Mouse (Mus musculus): Measurements from ENCODE around the gene Krt222. TPM values are rescaled to one million over a fixed set of nuclear protein-coding genes. Genes with fewer than 3 reads are reported as not detected.

Krt222 gene
- polyA plus RNA-seq (2012; ENCODE audit: insufficient read depth, insufficient read length, missing spikeins), result not detected in 2 replicates

DNA sequence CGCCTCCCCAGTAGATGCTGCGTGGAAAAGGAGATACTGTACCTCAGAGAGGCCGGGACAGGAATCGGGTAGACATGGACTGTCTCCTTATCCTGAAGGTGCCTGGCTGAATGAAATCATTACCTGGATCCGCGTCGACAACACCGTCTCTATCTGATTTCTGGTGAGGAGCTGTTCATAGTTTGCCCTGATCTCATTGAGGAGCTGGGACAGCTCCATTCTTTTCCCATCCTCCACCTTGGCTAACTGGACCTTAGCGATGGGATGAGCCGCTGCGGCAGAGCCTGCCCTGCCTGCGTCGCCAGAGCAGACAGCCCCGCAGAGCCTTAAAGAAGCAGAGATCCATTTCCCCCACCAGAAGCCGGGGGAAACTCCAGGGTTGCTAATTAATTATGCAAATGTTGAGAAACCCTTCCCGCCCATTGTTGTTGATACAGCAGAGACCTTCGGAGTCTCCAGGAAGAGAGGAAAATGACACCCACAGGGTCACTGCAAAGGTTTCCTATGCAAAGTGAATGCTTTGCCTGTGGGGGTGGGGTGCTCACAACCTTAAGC lies at the start of gene Krt222:
Gene Krt222, minus strand, starts transcription at position 266 of the 555 bp plus-strand sequence.
- H3K4me3 ChIP-seq (ENCODE audit: insufficient read depth, low read length), result no peak within 1 kb of the TSS
- TF ChIP-seq CTCF (IDR thresholded peaks at IDR 0.05; ENCODE audit: low read depth, low read length), result no peak
- TF ChIP-seq POLR2A (IDR thresholded peaks at IDR 0.05; ENCODE audit: borderline replicate concordance, low read depth, low read length), result no peak
- no peaks in the 10 kb centered on the region for H3K4me1 ChIP-seq (ENCODE audit: control insufficient read depth, insufficient read depth, low read length)
- no peak within 1 kb of the TSS for H3K27ac ChIP-seq (ENCODE audit: insufficient read depth, low read depth, low read length)

DNA sequence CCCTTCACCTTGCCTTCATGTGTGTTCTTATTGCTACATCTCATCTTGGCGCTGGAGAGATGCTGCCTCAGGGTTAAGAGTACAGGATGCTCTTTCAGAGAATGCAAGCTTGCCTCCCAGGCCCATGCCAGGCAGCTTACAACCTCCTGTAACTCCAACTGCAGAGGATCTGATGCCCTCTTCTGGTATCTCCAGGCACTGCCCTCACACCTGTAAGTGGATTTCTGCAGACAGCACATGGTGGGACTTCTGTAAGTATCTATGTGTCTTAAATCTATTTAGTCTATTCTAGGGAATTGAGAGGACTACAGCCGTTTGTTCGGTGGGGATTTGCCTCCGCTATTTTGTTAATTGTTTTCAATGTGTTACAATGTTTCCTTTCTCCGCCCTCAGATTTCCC lies 49.0 kb upstream of the Krt222 start:
- H3K4me1 ChIP-seq (ENCODE audit: control insufficient read depth, insufficient read depth, low read length), result no peaks in the 10 kb centered on the region
- no peak overlapping the region for H3K27ac ChIP-seq (ENCODE audit: insufficient read depth, low read depth, low read length)
- no peak for TF ChIP-seq CTCF (IDR thresholded peaks at IDR 0.05; ENCODE audit: low read depth, low read length)
- no peak for TF ChIP-seq POLR2A (IDR thresholded peaks at IDR 0.05; ENCODE audit: borderline replicate concordance, low read depth, low read length)
- no peak overlapping the region for H3K4me3 ChIP-seq (ENCODE audit: insufficient read depth, low read length)

DNA sequence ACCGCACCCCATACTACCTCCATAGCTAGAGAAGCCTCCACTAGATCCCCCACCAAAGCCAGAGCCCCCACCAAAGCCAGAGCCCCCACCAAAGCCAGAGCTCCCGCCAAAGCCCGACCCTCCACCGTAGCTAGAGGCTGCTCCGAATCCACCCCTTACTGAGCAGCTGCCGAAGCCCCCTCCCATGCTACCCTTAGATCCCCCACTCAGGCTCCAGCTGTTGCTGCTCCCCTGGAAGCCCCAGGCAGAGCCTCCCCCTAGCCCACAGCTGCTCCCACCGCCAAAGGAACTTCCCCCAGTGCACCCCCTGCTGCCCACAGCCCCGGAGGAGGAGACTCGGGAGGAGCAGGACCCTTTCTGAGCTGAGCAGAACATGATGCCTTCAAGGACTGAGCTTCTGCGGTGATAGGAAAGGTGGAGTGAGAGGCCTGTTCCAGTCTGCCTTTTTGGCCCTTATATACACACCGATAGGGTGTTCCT lies 41.0 kb upstream of the Krt222 start, which contains the start of gene Krt24:
Gene Krt24, minus strand, starts transcription at position 430 of the 480 bp plus-strand sequence.
- Histone ChIP-seq H3K4me3 (ENCODE audit: insufficient read depth, low read length) (no peak within 1 kb of the TSS), H3K27ac (ENCODE audit: insufficient read depth, low read depth, low read length) (no peak within 1 kb of the TSS), H3K4me1 (ENCODE audit: control insufficient read depth, insufficient read depth, low read length) (peaks cover 8% of the 10 kb centered on the region)
- no peak for TF ChIP-seq POLR2A (IDR thresholded peaks at IDR 0.05; ENCODE audit: borderline replicate concordance, low read depth, low read length)
- no peak for TF ChIP-seq CTCF (IDR thresholded peaks at IDR 0.05; ENCODE audit: low read depth, low read length)

- H3K4me1 ChIP-seq (ENCODE audit: control insufficient read depth, insufficient read depth, low read length), result peaks cover 8% of the 10 kb centered on the region
- no peak for TF ChIP-seq POLR2A (IDR thresholded peaks at IDR 0.05; ENCODE audit: borderline replicate concordance, low read depth, low read length)
- no peak for TF ChIP-seq CTCF (IDR thresholded peaks at IDR 0.05; ENCODE audit: low read depth, low read length)
- H3K27ac ChIP-seq (ENCODE audit: insufficient read depth, low read depth, low read length), result no peak overlapping the region
- H3K4me3 ChIP-seq (ENCODE audit: insufficient read depth, low read length), result no peak overlapping the region
These were observed 40.1 kb upstream of the Krt222 start for GRCm38 (mm10) chr11:99284011-99284410.

DNA sequence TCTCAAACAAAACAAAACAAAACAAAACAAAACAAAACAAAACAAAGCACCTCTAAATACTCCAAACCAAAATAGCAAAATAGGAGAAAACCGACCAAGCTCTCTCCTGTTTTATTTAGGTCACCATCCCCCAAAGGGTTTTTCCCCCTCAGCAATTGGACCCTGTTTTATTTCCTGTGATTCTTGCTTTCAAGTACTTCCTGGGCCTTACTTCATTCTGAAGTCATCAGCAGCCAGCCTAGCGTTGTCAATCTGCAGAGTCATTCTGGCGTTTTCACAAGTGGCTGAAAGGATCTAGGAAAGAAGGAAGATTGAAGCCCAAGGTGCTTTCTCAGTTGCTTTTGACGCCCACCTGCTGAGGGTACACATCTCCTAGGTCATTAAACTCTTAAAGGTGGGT lies 39.4 kb upstream of the Krt222 start:
- Histone ChIP-seq H3K27ac (ENCODE audit: insufficient read depth, low read depth, low read length) (no peak overlapping the region), H3K4me3 (ENCODE audit: insufficient read depth, low read length) (no peak overlapping the region), H3K4me1 (ENCODE audit: control insufficient read depth, insufficient read depth, low read length) (peaks cover 8% of the 10 kb centered on the region)
- TF ChIP-seq POLR2A (IDR thresholded peaks at IDR 0.05; ENCODE audit: borderline replicate concordance, low read depth, low read length) (no peak), CTCF (IDR thresholded peaks at IDR 0.05; ENCODE audit: low read depth, low read length) (no peak)

DNA sequence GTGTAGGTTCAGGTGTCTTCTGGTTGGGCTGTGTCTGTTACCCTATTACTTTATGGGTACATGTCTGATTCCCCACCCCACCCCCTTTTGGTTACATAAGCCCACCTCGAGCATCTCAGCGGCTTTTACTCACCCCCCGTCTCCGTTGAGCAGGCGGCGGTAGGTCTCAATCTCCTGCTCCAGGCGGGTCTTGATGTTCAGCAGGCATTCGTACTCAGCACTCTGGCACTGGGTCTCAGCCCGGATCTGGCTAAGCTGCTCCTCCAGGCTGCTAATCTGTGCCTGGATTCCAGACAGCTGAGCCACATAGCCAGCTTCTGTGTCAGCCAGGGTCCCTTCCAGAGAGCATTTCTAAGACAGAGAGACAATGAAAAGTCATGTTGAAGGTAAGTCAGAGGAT lies 37.2 kb upstream of the Krt222 start:
- TF ChIP-seq POLR2A (IDR thresholded peaks at IDR 0.05; ENCODE audit: borderline replicate concordance, low read depth, low read length), result no peak
- no peak for TF ChIP-seq CTCF (IDR thresholded peaks at IDR 0.05; ENCODE audit: low read depth, low read length)
- no peak overlapping the region for H3K4me3 ChIP-seq (ENCODE audit: insufficient read depth, low read length)
- peaks cover 8% of the 10 kb centered on the region for H3K4me1 ChIP-seq (ENCODE audit: control insufficient read depth, insufficient read depth, low read length)
- no peak overlapping the region for H3K27ac ChIP-seq (ENCODE audit: insufficient read depth, low read depth, low read length)

- Histone ChIP-seq H3K4me1 (ENCODE audit: control insufficient read depth, insufficient read depth, low read length) (peaks cover 8% of the 10 kb centered on the region), H3K4me3 (ENCODE audit: insufficient read depth, low read length) (no peak overlapping the region)
- TF ChIP-seq CTCF (IDR thresholded peaks at IDR 0.05; ENCODE audit: low read depth, low read length), result no peak
- no peak for TF ChIP-seq POLR2A (IDR thresholded peaks at IDR 0.05; ENCODE audit: borderline replicate concordance, low read depth, low read length)
These were observed 36.1 kb upstream of the Krt222 start for GRCm38 (mm10) chr11:99279986-99280385.

GRCm38 (mm10) chr11:99276786-99277185 lies 32.9 kb upstream of the Krt222 start:
- H3K4me1 ChIP-seq (ENCODE audit: control insufficient read depth, insufficient read depth, low read length), result peaks cover 3% of the 10 kb centered on the region; the same call in 1 of the 2 replicates
- H3K4me3 ChIP-seq (ENCODE audit: insufficient read depth, low read length), result no peak overlapping the region
- TF ChIP-seq CTCF (IDR thresholded peaks at IDR 0.05; ENCODE audit: low read depth, low read length) (no peak), POLR2A (IDR thresholded peaks at IDR 0.05; ENCODE audit: borderline replicate concordance, low read depth, low read length) (no peak)
- H3K27ac ChIP-seq (ENCODE audit: insufficient read depth, low read depth, low read length), result no peak overlapping the region

More at GRCm38 (mm10) chr11:99279986-99280385, 36.1 kb upstream of the Krt222 start:
- no peak overlapping the region for H3K27ac ChIP-seq (ENCODE audit: insufficient read depth, low read depth, low read length)

DNA sequence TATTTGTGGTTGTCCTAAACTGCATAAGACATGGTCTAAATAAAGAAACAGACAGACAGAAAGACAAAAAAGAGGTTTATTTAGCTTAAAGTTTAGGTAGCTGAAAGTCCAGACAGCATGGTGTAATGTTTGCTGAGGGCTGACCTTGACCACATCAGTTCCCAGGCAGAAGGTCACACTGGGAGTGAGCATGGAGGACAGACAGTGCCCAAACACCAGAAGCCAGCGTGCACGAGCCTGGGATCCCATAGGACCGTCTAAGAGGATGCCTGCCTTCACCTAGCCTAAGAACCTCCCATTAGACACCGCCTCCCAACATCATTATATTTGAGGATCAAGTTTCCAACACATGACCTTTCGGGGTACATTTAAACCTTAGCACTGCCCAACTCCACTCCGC lies 31.7 kb upstream of the Krt222 start:
- TF ChIP-seq CTCF (IDR thresholded peaks at IDR 0.05; ENCODE audit: low read depth, low read length), result no peak
- no peak for TF ChIP-seq POLR2A (IDR thresholded peaks at IDR 0.05; ENCODE audit: borderline replicate concordance, low read depth, low read length)
- H3K27ac ChIP-seq (ENCODE audit: insufficient read depth, low read depth, low read length), result no peak overlapping the region

GRCm38 (mm10) chr11:99272721-99273120 lies 28.8 kb upstream of the Krt222 start:
- no peak overlapping the region for H3K27ac ChIP-seq (ENCODE audit: insufficient read depth, low read depth, low read length)
- H3K4me1 ChIP-seq (ENCODE audit: control insufficient read depth, insufficient read depth, low read length), result no peaks in the 10 kb centered on the region
- TF ChIP-seq CTCF (IDR thresholded peaks at IDR 0.05; ENCODE audit: low read depth, low read length) (no peak), POLR2A (IDR thresholded peaks at IDR 0.05; ENCODE audit: borderline replicate concordance, low read depth, low read length) (no peak)
- no peak overlapping the region for H3K4me3 ChIP-seq (ENCODE audit: insufficient read depth, low read length)

More for the DNA sequence above, 31.7 kb upstream of the Krt222 start:
- Histone ChIP-seq H3K4me3 (ENCODE audit: insufficient read depth, low read length) (no peak overlapping the region), H3K4me1 (ENCODE audit: control insufficient read depth, insufficient read depth, low read length) (peaks cover 3% of the 10 kb centered on the region; the same call in 1 of the 2 replicates)
